Mouse (Mus musculus) testis, adult 2 months (tissue): ENCODE results near the gene Ppib.

Experiments used
- CTCF ChIP-seq: fragments of 200-500 bp; IDR thresholded peaks from 2 replicates; pipeline ENCODE4 v1.5.1; 2012; ENCODE audit warnings: low read depth, mild to moderate bottlenecking, inconsistent platforms, low read length, moderate library complexity; ENCODE audit not compliant: control insufficient read depth, insufficient read depth, insufficient replicate concordance
- POLR2A ChIP-seq: fragments of 200-500 bp; IDR thresholded peaks from 2 replicates; pipeline ENCODE4 v1.6.1; 2012; ENCODE audit warnings: low read depth, mild to moderate bottlenecking, inconsistent platforms, low read length, moderate library complexity; ENCODE audit not compliant: control insufficient read depth

DNA sequence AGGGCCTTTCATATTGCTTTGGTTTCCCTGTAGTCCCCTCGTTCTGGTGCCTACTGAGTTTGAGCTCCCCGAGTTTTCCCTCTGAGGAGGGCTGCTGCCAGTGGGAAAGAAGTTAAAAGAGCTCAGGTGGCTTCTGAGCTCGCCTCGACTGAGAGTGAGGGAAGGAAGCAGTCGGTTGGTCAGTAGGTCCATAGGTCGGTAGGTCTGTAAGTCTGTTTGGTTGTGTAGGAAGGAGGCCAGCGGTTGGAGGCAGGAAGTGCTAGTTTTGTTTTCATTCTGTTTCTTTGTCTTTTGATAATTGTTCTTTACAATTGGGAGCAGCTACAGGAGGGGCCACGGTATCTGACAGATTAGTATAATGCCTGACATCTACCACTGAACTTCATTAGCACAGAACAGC lies 50.1 kb downstream of the Ppib start:
- TF ChIP-seq CTCF (no peak), POLR2A (no peak)
